Mouse (Mus musculus) left cerebral cortex, postnatal 14 days (tissue): ENCODE data around the gene Kif21b. TPM values are rescaled to one million over a fixed set of nuclear protein-coding genes. Genes with fewer than 3 reads are reported as not detected.

Experiments
- DNase-seq, 2 experiments: peaks; one replicate each; pipeline ENCODE4 v3.0.0; 2021 to 2022; ENCODE audit warnings: low spot score in 2 of 2, mixed read lengths in 1 of 2
- intact Hi-C: fragments of 180-260 bp; cut with DNase I; formaldehyde crosslinking; loops from one replicate; pipeline ENCODE4 v1.15.1; 2025
- long read RNA-seq, 2 experiments: library from polyadenylated mRNA; stranded (forward); transcript quantifications; one replicate each; pipeline ENCODE4 v2.0.0; 2021
- total RNA-seq, 2 experiments: library from RNA; stranded (reverse); gene quantifications; 2 replicates each; pipeline ENCODE4 v1.2.3; 2021

The Kif21b gene
- 100 to 1,000 TPM; 180 to 201 TPM for total RNA-seq
- long read RNA-seq, experiment 1, full-length matches to known transcripts = 1 of 61 reads
- long read RNA-seq, experiment 1, partial matches to known transcripts = 4 of 61 reads
- long read RNA-seq, experiment 1, other reads (novel, unspliced or antisense) = 56 of 61 reads
- long read RNA-seq, experiment 2, partial matches to known transcripts = 5 of 66 reads
- long read RNA-seq, experiment 2, other reads (novel, unspliced or antisense) = 61 of 66 reads

DNA sequence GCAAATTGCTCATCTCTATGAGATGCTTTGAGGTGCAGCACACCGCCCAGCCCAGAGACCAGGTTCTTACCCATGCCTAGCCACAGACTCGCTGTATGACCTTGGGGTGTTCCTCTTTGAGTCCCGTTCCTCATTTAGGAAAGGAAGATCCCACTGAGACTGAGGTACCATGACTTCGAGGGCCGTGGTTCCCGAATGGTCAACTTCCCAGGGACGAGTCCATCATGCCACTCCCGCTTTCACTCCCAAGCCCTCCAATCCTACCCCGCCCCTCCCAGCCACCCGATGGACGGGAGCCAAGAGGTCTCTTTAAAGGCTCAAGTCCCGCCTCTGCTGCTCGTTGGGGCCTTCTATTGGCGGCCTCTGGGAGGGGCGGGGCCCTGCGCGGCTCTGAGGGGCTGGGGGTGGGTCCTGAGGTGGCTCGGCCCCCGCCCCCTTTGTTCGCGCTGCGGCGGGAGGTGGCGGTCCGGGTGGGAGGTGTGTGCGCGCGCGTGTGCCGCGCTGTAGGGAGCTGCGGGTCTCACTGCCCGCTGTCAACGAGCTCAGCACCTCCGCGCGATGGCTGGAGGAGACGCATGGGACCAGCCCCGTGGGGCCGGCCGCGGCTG lies at the start of gene Kif21b:
TSS of gene Kif21b (plus strand) at position 439 of the 608 bp plus-strand sequence.
- intact Hi-C loops = loop anchor here (5.0 to 10.0 kb wide), 2 partner anchors 74 to 494 kb away; partner anchors contain the start of gene Zfp281
- DNase-seq = peak; percentile 92 to 94

DNA sequence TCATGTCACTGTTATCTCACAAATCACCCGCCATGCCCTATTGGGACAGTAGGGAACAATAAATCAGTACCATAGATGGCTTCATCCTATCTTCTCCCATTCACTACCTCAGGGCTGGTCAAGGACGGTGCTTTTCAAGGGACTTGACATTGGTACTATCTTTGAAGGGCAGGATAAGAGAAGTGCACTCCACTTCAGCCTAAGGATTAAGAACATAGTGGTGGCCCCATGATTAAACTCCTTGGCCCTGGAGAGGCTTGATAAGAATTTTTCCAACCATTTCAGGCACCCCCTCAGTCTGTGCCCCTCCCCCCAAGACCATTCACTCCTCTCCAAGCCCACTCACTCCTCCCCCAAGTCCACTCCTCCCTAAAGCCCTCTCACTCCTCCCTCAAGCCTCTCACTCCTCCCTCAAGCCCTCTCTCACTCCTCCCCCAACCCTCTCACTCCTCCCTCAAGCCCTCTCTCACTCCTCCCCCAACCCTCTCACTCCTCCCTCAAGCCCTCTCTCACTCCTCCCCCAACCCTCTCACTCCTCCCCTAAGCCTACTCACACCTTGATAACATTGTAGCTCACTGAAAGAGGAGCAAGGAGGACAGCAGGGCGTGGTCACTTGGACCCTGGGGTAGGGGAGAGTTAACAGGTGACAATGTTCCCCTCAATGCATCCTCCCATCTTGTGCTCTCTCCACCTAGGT lies 45.1 kb upstream of the Kif21b start:
- intact Hi-C loops = no loop called here
- DNase-seq = no peak

- no peak for DNase-seq
- intact Hi-C loops = no loop called here
These were observed 41.6 kb upstream of the Kif21b start for GRCm38 (mm10) chr1:136089368-136090165.

- DNase-seq = no peak
- intact Hi-C loops = no loop called here
These were observed 37.5 kb upstream of the Kif21b start for GRCm38 (mm10) chr1:136093726-136094125.

DNA sequence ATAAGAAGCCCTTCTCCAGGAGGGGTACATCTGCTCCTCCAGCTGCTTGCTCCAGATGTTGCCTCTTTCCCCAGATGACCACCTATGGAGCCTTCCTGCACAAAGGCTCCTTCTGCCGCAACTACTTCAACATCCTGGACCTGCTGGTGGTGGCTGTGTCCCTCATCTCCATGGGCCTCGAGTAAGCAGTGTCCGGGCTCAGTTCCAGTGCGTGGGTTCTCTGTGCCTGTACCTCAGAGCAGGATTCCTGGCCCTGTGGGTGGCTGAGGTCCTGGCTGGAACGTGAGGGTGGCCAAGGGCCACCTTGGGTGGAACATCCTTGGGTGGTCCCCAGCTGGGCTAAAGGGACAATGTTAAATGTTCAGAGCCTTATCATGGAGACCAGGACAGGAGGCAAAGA lies 36.4 kb upstream of the Kif21b start:
- intact Hi-C loops = no loop called here
- no peak for DNase-seq

GRCm38 (mm10) chr1:136102094-136102493 lies 29.1 kb upstream of the Kif21b start:
- no peak for DNase-seq
- intact Hi-C loops = no loop called here

DNA sequence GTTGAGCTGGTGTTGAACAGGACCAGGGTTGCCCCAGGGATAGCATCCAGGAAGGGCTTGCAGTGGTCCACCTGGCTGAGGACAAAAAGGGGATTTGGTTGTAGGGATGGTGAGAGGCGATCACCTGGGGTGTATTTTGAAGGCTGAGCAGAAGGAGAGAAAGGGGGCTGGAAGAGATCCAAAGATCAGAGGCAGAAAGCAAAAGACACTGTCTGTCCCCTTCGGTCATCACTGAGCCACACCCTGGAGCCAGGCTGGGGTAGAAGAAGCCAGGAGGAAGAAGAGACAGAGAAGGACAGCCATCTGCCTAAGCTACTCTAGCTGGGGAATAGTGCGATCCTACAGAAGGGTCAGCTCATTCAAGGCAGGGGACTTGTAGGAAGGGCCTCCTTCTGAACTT lies 28.6 kb upstream of the Kif21b start:
- intact Hi-C loops = no loop called here
- DNase-seq = no peak

GRCm38 (mm10) chr1:136102981-136103380 lies 28.2 kb upstream of the Kif21b start:
- intact Hi-C loops = no loop called here
- DNase-seq = no peak

- intact Hi-C loops = no loop called here
- DNase-seq = no peak
These were observed 27.5 kb upstream of the Kif21b start for GRCm38 (mm10) chr1:136103696-136104095.

DNA sequence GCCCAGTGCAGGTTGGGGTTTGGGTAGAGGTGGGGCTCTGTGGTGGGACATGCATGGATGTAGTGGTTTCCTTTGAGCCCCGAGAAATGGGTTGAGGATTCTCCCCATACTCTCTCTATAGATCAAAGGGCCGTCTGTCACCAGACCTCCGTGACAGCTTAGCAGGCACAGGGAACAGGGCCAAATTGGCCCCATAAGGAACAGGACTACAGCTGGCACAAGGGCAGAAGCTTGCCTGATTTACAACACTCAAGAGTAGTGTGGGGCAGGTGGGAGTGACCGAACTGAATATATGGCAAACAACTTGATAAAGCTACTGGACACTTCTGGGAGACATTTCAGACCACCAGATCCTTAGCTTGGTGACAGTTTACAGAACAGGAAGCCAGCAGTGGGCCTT lies 26.4 kb upstream of the Kif21b start:
- intact Hi-C loops = no loop called here
- no peak for DNase-seq

DNA sequence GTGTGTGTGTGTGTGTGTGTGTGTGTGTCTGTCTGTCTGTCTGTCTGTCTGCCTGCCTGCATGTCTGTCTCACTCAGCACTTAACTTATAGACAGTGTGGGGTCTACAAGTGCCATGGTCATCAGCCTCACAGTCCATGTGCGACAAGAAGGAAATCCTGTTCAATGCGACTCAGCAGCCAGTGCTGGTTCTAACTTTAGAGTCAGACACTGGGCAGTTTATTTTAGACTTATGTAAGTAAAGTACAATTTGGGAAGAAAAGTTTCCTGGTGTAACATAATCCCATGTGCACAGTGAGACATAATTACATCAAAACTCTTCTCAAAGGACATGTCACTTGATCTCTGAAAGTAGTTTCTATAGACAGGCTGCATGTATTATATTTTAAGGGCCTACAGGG lies 21.7 kb upstream of the Kif21b start:
- no peak for DNase-seq
- intact Hi-C loops = no loop called here

DNA sequence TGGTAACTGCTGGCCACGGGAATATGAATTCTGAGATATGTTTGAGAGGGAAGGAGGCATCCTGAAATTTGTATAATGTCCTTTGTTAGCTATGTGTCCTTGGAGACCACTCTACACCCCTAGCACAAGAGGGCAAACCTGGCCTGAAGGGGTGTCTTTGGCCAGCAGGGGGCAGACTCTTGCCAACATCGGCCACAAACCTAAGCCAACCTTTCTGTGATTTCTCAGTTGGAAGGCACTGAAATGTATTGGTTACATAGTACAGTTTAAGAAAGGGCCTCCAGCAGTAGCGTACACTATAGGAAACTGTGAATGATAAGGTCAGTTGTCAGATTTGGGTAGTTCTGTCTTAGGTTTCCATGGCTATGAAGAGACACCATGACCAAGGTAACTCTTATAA lies 15.0 kb upstream of the Kif21b start:
- intact Hi-C loops = loop anchor here (5.0 kb wide), 1 partner anchor 46 kb away; no protein-coding TSS in a partner anchor
- DNase-seq = peak in 1 of 2 experiments; percentile 70

GRCm38 (mm10) chr1:136117069-136117468 lies 14.1 kb upstream of the Kif21b start:
- intact Hi-C loops = loop anchor here (5.0 kb wide), 1 partner anchor 45 kb away; no protein-coding TSS in a partner anchor
- no peak for DNase-seq

GRCm38 (mm10) chr1:136118875-136119274 lies 12.3 kb upstream of the Kif21b start:
- peak; percentile 84 to 90 for DNase-seq
- intact Hi-C loops = loop anchor here (5.0 kb wide), 1 partner anchor 43 kb away; no protein-coding TSS in a partner anchor

- intact Hi-C loops = loop anchor here (5.0 kb wide), 1 partner anchor 43 kb away; no protein-coding TSS in a partner anchor
These were observed 11.5 kb upstream of the Kif21b start for GRCm38 (mm10) chr1:136119571-136120262.

GRCm38 (mm10) chr1:136120263-136120603 lies 11.0 kb upstream of the Kif21b start:
- intact Hi-C loops = no loop called here
- DNase-seq = no peak

More at GRCm38 (mm10) chr1:136119571-136120262, 11.5 kb upstream of the Kif21b start:
- no peak for DNase-seq

DNA sequence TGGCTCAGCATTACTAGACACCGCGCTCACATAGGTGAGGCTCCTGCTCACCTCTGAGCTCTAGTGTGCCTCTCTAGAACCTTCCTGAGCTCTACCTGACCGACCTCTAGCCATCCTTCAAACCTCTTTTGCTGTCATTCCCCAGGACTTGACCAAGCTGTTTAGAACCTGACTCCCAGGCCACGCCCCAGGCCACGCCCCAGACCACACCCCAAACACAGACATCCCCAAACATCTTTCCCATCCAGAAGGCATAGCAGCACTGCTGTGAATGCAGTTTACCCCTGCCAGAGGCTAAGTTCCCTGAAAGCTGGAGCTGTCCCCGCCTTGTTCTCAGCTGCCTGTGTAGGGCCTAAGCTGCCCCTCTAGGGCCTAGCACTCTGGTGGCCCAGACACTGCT lies 10.4 kb upstream of the Kif21b start:
- intact Hi-C loops = no loop called here
- no peak for DNase-seq

GRCm38 (mm10) chr1:136122030-136122429 lies 9.2 kb upstream of the Kif21b start:
- no peak for DNase-seq
- intact Hi-C loops = no loop called here

GRCm38 (mm10) chr1:136126159-136126765 lies 4.9 kb upstream of the Kif21b start:
- no peak for DNase-seq
- intact Hi-C loops = no loop called here
